Mouse (Mus musculus) frontal cortex, adult (tissue): ENCODE measurements around the gene Gm16181.

Experiments
- ATAC-seq: cut with Nextera tagmentation; 2 replicates; pipeline ENCODE4 v1.9.2; 2017; ENCODE audit warnings: mild to moderate bottlenecking, moderate library complexity, mixed read lengths; ENCODE audit not compliant: low TSS enrichment

The Gm16181 gene

DNA sequence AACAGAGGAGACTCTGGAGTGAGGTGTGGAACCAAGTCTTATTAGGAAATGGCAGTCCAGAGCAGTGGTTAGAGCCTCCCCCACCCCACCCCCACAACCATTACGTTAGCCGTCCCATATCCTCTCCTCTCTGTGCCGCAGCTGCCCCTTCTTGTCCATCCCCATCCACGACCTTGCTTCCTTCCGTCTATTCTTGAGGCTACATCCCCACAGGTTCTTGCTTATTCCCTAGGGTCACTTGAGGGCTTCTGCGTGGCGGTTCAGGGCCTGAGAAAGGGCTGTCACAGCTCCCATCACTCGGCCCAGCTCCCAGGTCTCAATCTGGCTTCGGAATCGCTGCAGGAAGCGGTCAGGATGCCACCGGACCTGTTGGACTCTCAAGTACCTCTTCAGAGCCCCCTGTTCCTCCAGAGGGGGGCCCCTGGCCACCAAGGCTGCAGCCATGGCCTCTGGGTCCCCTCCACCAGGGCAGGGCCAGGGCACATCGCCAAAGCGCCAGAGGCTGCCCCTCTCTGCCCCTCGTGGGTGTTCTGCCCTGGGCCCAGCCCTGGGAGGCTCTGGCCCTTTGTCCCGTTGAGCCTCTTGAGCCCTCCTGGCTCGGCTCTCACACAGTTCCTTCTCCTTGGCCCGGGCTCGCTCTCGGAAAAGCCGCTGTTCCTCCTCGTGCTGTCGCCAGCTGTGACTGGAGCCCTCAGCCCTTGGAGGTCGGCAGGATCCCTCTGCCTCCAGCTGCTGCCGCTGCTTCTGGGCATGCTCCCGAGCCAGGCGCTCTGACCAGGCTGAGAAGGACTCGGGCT is at the start of gene Gm16181:
Gene Gm16181 (plus strand): TSS at position 679 of the 797 bp plus-strand sequence.
- no peak for ATAC-seq

DNA sequence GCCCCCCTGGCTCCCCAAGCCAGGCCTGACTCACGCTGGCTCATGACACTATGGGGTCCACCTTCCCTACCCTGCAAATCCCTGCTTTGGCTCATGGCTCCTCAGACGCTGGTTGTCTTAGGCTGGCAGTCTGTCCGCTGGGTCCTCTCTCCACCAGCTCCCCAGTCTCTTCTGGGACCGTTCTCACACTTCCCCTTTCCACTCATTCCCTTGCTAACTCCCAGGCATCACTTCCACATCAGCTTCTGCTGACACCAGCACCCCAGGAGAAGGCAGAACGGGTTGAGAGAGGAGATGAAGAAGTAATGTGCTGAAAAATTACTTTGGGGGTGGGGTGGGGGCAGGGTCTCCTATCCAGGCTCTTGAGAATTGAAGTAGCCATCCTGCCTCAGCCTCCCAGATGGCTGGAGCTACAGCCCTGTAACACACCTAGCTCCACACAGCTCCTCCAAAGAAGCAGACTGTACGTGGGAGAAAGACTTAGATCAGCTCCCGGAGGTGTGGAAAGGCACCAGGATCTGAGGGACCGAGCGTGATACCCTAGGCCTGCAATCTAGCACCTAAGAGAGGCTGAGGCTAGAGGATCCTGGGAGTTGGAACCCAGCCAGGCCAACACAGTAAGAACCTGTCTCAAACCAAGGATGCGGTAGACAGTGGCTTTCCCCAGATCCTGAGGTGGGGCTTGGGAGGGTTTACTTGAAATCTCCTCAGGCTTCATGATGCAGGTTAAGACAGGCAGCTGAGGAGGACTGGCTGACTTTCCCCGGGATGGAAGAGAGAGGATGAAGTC is 48.0 kb upstream of the Gm16181 start:
- ATAC-seq: peak; percentile 76

- ATAC-seq: no peak
These were observed 47.3 kb upstream of the Gm16181 start for GRCm38 (mm10) chr17:35173329-35173728.

GRCm38 (mm10) chr17:35174201-35174977 is 46.2 kb upstream of the Gm16181 start:
- ATAC-seq: no peak

DNA sequence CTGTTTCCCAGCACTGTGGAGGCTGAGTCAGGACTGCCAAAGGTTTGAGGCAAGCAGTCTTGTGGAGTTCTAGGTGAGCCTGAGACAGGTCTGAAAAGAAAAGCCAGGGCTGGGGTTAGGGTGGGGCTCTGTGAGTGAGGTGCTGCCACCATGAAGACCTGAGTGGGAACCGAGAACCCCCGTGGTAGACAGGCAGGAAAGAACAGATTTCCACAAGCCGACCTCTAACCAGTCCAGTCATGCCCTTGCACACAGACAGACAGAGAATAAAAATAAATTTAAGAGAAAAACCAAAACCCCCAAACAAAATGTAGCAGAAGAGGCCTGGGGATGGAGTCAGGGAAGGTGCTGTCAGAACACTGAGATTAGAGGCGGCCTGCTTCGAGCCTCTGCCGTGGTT is 45.3 kb upstream of the Gm16181 start:
- ATAC-seq: no peak

DNA sequence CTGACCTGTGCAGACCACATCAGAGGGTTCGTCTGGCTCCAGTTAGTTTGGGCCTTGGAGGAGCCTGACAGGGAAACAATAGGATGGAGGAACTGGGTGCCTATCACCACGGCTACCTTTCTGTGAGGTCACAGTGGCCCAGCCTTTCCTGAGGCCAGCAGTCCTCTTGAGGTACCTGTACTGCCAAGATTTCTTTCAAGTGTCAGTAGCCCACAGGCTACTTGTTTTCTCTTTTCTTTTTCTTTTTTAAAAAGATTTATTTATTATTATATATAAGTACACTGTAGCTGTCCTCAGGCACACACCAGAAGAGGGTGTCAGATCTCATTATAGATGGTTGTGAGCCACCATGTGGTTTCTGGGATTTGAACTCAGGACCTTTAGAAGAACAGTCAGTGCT is 44.7 kb upstream of the Gm16181 start, which contains the start of gene Aif1:
Gene Aif1 (minus strand): TSS at position 101 of the 400 bp plus-strand sequence.
- ATAC-seq: no peak

DNA sequence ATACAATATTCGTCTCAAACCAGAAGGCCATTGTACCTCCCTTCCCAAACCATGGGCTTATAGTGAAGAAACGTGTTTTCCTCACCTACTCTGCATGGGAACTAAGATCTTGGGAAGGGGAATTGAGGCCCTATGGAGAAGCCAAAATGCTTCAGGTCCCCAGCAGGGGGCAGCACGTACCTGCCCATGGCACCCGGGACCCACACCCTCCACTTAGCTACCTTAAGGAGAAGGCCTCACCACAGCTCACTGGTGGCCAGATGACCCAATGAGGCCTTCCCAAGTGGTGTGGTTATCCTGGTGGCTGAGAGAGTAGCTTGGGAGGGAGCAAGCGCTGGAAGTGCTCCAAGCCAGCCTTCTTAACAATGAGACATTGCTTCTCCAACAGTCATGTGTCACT is 42.1 kb upstream of the Gm16181 start:
- ATAC-seq: peak; percentile 73; the same call in 1 of the 2 replicates

DNA sequence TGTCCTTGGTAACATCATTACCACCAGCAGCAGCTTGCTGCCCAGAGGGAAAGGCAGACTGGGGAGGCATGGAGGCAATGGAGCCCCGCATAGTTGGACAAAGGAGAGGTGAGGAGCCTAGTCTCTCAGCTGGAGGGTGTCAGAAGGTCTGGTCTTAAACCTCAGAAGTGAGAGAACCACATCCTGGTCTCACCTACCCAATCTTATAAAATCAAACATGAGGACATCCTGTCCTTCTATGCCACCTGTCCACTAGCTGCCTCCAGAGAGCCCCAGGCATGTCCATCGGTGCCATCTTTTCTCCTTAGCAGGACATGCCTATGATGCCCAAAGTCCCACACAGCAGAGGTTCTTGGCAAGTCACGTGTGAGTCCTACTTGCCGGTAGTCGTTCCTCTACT is 40.5 kb upstream of the Gm16181 start:
- ATAC-seq: no peak

GRCm38 (mm10) chr17:35185639-35186611 is 34.7 kb upstream of the Gm16181 start:
- no peak for ATAC-seq

- no peak; the same call in 1 of the 2 replicates for ATAC-seq
These were observed 34.0 kb upstream of the Gm16181 start for GRCm38 (mm10) chr17:35186681-35187080.

DNA sequence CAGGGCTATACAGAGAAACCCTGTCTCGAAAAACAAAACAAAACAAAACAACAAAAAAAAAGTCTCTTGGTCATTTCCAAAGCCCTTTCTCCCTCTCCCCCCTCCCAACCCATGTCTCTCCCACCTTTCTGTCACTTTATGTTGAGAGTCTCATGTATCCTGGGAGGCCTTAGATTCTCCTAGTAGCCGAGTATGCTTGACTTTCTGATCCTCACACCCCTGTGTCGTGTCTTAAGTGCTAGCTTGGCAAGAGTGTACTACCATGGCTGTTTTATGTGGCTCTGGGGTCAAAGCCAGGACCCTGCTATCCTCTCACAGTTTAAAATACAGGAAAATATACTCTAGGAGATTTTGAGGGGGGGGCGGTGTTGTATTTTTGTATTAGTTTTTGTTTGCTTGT is 33.3 kb upstream of the Gm16181 start:
- ATAC-seq: no peak

DNA sequence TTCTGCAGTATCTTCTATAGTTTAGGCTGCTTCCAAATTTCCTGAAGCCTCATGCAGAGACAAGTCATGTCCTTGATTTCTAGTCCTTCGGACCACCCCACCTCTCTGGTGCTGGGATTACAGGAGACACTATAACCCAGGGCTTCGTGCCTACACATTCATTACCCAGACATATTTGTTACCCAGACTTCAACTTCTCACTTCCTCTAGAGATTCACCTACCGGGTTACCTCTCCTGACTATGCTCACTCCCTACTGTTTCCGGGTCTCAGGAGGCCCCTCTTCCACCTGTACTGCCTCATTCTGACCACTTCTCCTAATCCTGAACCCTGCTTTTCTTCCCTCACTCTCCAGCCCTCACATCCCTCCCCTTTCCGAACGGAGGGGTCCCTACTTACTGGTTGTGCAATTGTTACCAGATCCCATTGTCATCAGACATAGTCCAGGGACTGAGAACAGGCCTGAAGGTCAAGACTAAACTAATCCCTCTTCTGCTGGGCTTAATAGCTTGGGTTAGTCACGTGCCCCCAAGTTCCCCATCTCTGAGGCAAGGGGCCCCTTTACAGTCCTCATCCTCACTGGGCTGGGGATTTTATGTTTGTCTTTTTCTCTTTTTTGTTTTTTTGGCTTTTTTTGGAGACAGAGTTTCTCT is 32.5 kb upstream of the Gm16181 start, which contains the start of gene Lst1:
Gene Lst1 (minus strand): TSS at position 481 of the 652 bp plus-strand sequence.
- ATAC-seq: no peak

- ATAC-seq: no peak
These were observed 31.4 kb upstream of the Gm16181 start for GRCm38 (mm10) chr17:35189186-35189585.

- no peak for ATAC-seq
These were observed 30.5 kb upstream of the Gm16181 start for GRCm38 (mm10) chr17:35190096-35190495.

DNA sequence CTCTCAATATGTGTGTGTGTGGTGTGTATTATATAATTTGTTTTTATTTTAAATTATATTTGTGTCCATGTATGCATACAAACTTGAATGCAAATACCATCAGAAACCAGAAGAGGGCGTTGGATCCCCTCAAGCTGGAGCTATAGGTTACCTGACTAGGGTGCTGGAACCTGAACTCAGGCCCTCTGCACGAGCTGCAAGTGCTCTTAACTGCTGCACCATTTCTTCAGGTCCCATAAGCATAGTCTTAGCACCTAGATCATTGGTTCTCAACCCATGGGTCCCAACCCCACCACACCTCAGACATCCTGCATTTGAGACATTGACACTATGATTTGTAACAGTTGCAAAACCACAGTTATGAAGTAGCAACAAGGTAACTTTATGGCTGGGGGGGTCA is 28.9 kb upstream of the Gm16181 start:
- no peak for ATAC-seq

- ATAC-seq: no peak
These were observed 27.7 kb upstream of the Gm16181 start for GRCm38 (mm10) chr17:35192924-35193323.

DNA sequence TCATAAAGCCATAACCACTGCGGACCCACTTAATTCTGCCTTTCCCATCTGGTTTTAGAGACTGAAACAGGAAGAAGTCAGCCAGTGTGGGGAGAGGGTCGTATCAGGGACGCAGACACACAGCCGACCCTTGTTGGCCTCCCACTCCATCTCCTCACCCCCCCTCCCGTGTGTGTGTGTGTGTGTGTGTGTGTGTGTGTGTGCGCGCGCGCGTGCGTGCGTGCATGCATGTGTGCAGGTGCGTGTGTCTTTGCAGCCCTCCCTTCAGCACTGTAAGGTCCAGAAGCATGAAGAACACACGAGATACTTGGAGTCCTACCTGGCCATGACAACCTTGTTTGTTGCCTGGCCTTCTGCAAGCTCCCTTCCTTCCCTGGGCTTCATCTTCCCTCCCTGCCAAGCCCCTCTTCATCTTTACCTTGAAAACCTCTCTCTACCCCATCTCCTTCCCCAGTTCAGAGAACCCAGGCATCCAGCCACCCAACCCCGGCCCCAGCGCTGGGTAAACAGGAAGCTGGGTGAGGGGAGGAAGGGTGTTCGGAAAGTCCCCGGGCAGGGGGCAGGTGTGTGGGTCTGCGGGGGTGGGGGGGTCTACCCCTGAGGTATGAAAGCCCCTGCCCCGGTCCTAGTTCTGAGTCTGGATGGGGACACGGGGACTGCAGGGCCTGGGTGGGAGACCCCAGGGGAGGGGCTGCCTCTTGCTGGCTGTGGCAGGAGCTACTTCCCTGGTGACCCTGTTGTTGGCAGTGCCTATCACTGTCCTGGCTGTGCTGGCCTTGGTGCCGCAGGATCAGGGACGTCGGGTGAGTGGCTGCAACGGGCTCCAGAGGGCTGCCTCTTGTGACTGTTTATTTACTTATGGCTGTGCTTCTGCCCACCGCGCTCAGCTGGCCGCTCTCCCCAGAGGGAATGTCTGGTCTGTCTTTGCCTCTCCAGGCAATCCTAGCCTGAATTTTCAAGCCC is 26.5 kb upstream of the Gm16181 start, which contains the start of gene Ltb:
Gene Ltb (plus strand): TSS at position 559 of the 963 bp plus-strand sequence.
- ATAC-seq: no peak

GRCm38 (mm10) chr17:35194844-35195630 is 25.6 kb upstream of the Gm16181 start:
- ATAC-seq: peak; percentile 27; the same call in 1 of the 2 replicates
